Mouse (Mus musculus) T-cell, adult 2 months (primary cell): ENCODE measurements at regions not wholly inside any gene's neighbourhood (a gene's known extent, or its start where the extent isn't known, plus 50 kb on each side); places are given as distances from the start of the nearest gene placed in this dataset.

ENCODE experiments used
- DNase-seq: peaks from one replicate; pipeline ENCODE4 v3.0.0; 2022; ENCODE audit warnings: low spot score

DNA sequence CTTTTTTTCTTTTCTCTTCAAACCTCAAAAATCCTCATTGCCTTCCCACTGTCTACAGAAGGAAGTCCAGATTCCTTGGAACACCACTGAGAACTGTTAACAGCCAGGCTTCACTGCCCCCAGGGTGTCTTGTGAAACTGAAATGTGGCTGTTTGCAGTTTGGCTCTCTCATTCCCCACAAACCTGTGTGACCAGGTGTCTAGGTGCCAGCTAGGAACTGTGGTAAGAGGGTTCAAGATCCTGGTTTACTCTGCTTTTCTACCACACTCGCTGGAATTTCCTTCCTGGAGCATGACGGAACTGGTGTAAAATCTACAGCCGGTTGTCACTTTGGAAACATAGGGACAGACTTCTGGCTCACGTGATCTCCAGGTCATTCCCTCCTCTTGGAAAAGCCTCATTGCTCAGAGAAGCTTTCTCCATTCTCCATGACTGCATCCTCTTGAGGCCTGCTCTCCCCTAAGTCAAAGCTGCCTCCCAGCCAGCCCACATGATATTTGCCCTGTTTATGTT is 660.2 kb downstream of the Zfp706 start:
- no peak for DNase-seq

DNA sequence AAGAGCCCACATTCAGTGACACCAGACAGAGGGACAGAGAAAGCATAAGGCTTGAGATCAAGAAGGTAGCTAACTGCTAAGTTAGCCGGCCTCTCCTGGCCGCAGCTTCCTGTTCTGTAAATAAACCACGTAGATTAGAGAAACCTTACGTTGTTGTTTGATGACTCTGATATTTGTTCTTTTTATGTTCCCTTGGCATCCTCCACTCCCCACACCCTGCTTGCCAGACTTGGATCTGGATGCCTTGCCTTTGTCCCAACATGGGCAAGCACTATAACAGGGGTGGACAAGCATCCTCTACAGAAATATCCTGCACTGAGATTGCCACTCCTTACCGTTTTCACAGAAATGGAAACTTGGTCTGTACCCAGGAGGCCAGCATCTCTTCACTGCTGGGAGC is 661.4 kb downstream of the Zfp706 start:
- DNase-seq = peak; percentile 84

DNA sequence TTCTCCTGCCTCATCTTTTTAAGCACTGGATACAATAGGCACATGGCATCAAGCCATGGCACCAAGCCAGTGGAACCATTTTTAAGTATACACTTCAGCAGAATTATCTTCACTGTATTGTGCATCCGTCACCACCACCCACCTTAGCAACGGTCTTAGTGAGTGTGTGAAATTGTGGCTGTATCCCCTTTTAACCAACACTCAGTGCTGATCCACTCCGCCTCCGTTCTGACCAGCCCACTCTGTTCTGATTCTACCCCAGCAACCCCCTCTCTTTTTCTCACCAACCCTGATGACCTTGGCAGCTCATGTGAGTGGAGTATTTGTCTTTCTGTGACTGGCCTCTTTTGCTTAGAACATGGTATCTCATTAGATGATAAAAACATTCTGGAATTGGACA is 662.2 kb downstream of the Zfp706 start:
- DNase-seq = no peak

DNA sequence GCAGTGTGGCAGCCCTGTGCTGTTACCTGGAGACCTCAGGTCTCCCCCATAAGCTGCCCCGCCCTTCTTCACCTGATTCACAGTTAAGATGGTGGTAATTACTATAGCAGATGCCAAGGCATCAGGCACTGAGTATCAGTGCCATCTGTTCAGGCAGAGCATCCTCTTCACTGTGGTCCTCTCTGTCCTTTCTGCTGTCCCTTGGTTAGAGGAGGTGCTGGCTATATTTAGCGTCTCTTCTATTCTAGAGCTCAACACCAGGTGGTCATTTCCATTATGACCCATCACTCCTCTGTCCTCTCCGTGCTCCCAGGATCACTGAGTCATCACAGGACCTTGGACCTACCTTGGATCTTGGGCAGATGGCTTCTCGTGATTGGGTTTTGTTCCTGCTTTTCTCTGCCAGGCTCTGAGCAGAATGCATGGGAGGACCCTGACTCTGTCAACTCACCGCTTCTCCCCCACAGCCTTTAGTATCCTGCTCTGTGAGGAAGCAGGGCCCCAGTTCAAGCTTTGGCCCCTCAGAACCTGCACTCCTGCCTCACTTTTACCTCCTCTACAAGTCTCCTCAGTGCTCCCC is 667.5 kb downstream of the Zfp706 start:
- no peak for DNase-seq

DNA sequence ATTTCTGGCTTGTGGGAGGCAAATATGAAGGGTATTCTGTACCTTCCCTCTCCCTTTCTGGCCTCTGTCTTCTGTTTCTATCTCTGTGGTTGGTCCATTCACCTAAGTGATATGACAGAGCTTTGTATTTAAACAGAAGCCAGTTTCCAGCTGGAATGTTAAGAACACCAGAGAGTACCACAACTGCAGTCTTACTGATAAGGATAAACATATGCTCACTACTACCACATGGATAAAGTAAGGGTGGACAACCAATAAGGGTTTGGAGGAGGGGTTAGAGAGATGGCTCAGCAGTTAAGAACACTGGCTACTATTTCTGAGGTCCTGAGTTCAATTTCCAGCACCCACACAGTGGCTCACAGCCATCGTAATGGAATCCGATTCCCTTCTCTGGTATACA is 668.8 kb downstream of the Zfp706 start:
- DNase-seq = no peak

DNA sequence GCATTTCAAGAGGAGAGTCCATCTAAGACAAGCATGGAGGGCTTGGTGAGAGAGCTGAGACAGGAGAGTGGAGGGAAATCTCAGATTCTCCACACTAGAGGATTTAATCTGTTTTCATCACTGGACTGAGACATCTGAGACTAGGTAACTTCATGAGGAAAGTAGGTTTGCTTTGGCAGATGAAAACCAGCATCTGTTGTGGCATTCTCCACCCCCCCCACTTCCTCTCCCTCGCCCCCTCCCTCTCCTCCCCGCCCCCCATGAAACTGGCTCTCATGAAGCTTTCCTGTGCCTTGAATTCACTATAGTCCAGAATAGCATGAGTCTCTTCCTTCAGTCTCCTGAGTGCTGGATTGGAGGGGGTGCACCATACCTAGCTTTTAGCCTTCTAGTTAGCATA is 670.7 kb downstream of the Zfp706 start:
- peak; percentile 48 for DNase-seq

DNA sequence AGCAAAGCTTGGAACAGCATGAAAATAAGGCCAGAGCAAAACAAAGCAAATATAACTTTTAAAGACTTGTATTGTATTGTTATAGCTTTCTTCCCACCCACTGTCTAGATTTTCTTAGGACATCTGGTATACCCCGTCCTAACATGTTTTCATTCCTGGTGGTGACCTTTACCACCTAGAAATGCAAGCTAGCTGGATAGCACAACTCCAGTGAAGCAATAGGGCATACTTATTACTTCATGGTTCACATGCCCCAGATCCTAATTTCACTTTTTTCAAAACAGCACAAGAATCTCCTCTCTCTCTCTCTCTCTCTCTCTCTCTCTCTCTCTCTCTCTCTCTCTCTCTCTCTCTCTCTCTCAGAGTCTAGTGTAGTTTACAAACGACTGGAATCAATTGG is 672.5 kb downstream of the Zfp706 start:
- DNase-seq = no peak

DNA sequence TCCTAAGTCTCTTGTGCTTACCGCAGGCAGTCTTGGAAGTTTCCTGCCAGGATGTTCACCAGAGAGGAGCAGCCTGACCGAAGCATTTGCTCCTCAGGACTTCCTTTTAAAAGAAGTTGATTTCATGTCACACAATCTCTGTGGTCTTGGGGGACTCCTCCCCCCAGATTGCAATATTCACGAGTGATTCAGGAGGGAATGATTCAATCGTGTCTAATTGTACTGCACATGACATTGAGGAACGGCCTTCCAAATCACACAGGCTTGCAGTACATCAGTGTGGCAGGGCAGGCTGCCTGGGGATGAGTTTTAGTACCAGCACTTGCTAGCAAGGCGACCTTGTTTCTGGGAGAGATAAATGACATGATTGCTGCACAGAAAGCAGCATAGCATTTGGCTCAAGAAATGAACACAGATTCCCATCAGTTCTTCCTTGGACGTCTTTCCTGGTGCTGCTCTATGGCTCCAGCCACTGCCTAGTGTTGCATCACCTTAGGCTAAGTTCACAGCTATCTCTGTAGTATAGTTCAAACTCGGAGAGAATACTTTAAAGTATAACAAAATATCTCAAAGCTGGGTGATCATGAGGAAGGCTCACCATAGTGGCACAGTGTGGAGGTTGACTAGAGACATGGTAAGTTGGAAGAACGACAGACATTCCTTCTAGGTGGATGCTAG is 673.0 kb downstream of the Zfp706 start:
- no peak for DNase-seq

DNA sequence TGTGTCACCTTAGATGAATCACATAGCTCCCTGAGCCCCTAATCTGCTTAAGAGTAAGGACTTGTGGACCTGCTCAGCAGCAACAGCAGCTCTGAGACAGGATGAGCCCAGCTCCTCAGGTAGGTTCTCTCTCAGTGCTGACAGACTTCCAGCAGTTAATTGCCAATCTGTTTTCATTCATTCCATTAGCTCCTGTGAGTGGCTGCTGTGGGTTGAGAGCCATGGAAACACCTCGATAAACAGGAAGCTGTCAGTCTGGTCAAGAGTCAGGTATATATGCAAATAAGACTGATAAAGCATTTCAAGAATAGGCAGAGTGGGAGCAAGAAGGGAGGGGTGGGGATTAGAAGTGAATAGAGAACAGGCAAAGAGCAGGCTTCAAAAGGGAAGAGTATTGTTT is 673.7 kb downstream of the Zfp706 start:
- DNase-seq = no peak

DNA sequence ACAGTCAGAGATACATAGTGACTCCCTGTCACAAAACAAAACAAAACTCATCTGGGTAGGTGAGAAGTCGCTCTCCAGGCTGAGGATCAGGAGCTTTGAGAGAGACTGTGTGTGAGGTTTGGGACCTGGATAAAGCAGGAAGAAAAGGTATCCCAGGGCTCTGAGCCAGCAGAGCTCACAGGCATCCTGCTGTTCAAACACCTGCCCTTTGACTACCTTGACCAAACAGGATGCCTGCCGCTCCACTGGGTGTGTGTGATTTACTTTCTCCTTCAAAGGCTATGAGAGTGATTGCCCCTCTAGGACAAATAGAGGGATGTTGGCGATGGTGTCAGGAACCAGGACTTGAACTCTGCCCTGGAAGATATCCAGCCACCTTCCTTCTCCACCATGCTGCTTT is 674.3 kb downstream of the Zfp706 start:
- DNase-seq = no peak
